Mouse (Mus musculus) stomach, adult 2 months (tissue): ENCODE data around the gene Nt5c1b. TPM values are rescaled to one million over a fixed set of nuclear protein-coding genes. Genes with fewer than 3 reads are reported as not detected.

Source experiments
- polyA plus RNA-seq: library from polyadenylated mRNA; depleted of rRNA; stranded (reverse); fragments of >200 nt; gene quantifications from 2 replicates; pipeline ENCODE4 v1.2.3, GENCODE M21; 2012; rRNA removed

Nt5c1b gene
- polyA plus RNA-seq = not detected in 2 replicates

DNA sequence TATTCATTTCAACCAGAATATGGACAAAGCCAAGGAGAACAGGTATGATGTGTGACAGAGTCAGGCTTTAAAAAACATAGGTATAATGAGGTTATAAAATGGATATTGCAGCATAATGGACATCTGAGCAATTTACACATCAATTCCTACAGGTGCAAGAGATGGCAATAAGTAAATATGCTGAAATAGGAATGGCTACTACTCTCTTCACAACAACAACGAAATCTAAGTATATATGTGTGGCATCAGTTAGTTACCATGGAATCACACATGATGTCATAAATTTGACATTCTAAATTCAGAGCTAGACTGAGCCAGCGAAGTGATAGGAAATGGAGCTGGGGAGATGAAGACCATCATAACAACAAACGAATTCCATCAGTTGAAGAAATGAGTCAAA is at the start of gene Nt5c1b:
Gene Nt5c1b, plus strand, starts transcription at position 301 of the 400 bp plus-strand sequence.

DNA sequence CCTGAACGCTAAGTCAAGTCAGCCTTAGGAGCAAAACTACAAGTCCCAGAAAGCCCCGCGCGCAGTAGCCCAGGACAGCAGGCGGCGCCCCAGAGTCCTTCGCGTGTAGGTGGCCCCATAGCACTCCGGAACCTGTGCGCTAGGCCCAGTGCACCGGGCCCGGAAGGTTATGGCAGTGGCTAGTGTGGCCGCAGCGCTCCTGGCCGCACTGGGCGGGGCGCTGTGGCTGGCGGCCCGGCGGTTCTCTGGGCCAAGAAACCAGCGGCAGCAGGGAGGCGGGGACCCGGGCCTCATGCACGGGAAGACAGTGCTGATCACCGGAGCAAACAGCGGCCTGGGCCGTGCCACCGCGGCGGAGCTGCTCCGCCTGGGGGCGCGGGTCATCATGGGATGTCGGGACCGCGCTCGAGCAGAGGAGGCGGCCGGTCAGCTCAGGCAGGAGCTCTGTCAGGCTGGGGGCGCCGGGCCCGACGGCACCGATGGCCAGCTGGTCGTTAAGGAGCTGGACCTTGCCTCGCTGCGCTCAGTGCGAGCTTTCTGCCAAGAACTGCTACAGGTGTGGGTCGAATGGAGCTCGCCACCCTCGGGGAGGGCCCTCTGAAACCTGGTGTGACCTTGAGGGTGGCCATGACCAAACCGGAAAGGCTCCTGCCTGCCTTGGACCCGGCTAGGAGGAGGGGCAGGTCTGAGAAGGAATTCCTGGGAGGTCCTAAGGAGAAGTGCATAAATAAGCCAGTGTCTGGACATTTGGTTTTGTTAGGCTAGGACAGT is 21.1 kb downstream of the Nt5c1b start, which contains the start of gene Rdh14:
Gene Rdh14, plus strand, starts transcription at position 102 of the 771 bp plus-strand sequence.

Other genes with a start within 250 kb of the Nt5c1b start
- 4.0 and 10.2 TPM in 2 replicates for gene Rdh14, start 20.8 kb downstream of the Nt5c1b start, polyA plus RNA-seq